Mouse (Mus musculus): ENCODE measurements at regions not wholly inside any gene's neighbourhood (a gene's known extent, or its start where the extent isn't known, plus 50 kb on each side); places are given as distances from the start of the nearest gene placed in this dataset.

- no peak for DNase-seq (ENCODE audit: extremely low read depth, low read depth)
Measured at GRCm38 (mm10) chr16:76600131-76600530, 226.5 kb upstream of the Nrip1 start.

- no peak for DNase-seq (ENCODE audit: extremely low read depth, low read depth)
Measured at GRCm38 (mm10) chr16:76591956-76592768, 218.5 kb upstream of the Nrip1 start.

GRCm38 (mm10) chr16:76589791-76590190, 216.2 kb upstream of the Nrip1 start:
- no peak for DNase-seq (ENCODE audit: extremely low read depth, low read depth)

GRCm38 (mm10) chr16:76577206-76577605, 203.6 kb upstream of the Nrip1 start:
- DNase-seq (ENCODE audit: extremely low read depth, low read depth), result no peak

- DNase-seq (ENCODE audit: extremely low read depth, low read depth), result no peak
Measured at GRCm38 (mm10) chr16:76575281-76575680, 201.7 kb upstream of the Nrip1 start.

- no peak for DNase-seq (ENCODE audit: extremely low read depth, low read depth)
Measured at GRCm38 (mm10) chr16:76566220-76566619, 192.6 kb upstream of the Nrip1 start.

GRCm38 (mm10) chr16:76554846-76555245, 181.2 kb upstream of the Nrip1 start:
- DNase-seq (ENCODE audit: extremely low read depth, low read depth), result no peak

- peak; percentile 58 for DNase-seq (ENCODE audit: extremely low read depth, low read depth)
Measured at GRCm38 (mm10) chr16:76549628-76550027, 176.0 kb upstream of the Nrip1 start.

GRCm38 (mm10) chr16:76547087-76547486, 173.5 kb upstream of the Nrip1 start:
- DNase-seq (ENCODE audit: extremely low read depth, low read depth), result no peak

GRCm38 (mm10) chr16:76546632-76547031, 173.0 kb upstream of the Nrip1 start:
- no peak for DNase-seq (ENCODE audit: extremely low read depth, low read depth)

- DNase-seq (ENCODE audit: extremely low read depth, low read depth), result no peak
Measured at GRCm38 (mm10) chr16:76545942-76546341, 172.3 kb upstream of the Nrip1 start.

- no peak for DNase-seq (ENCODE audit: extremely low read depth, low read depth)
Measured at GRCm38 (mm10) chr16:76544972-76545371, 171.3 kb upstream of the Nrip1 start.

GRCm38 (mm10) chr16:76540964-76541363, 167.3 kb upstream of the Nrip1 start:
- DNase-seq (ENCODE audit: extremely low read depth, low read depth), result no peak

- DNase-seq (ENCODE audit: extremely low read depth, low read depth), result no peak
Measured at GRCm38 (mm10) chr16:76540328-76540923, 166.8 kb upstream of the Nrip1 start.

GRCm38 (mm10) chr16:76539669-76540068, 166.0 kb upstream of the Nrip1 start:
- no peak for DNase-seq (ENCODE audit: extremely low read depth, low read depth)

GRCm38 (mm10) chr16:76537871-76538270, 164.2 kb upstream of the Nrip1 start:
- no peak for DNase-seq (ENCODE audit: extremely low read depth, low read depth)

- peak; percentile 68 for DNase-seq (ENCODE audit: extremely low read depth, low read depth)
Measured at GRCm38 (mm10) chr16:76532928-76533217, 159.2 kb upstream of the Nrip1 start.

GRCm38 (mm10) chr16:76532142-76532927, 158.7 kb upstream of the Nrip1 start:
- DNase-seq (ENCODE audit: extremely low read depth, low read depth), result no peak

- DNase-seq (ENCODE audit: extremely low read depth, low read depth), result no peak
Measured at GRCm38 (mm10) chr16:76530886-76531285, 157.3 kb upstream of the Nrip1 start.

GRCm38 (mm10) chr16:76529613-76530012, 156.0 kb upstream of the Nrip1 start:
- no peak for DNase-seq (ENCODE audit: extremely low read depth, low read depth)

- DNase-seq (ENCODE audit: extremely low read depth, low read depth), result no peak
Measured at GRCm38 (mm10) chr16:76527106-76527949, 153.7 kb upstream of the Nrip1 start.

All from MEL-GATA-1-ER (cell line).